Mouse (Mus musculus) mouse embryonic stem cell (cell line): ENCODE measurements at regions not wholly inside any gene's neighbourhood (a gene's known extent, or its start where the extent isn't known, plus 50 kb on each side); places are given as distances from the start of the nearest gene placed in this dataset.

Source experiments
- in situ Hi-C, 2 experiments: fragments of 300-500 bp; cut with MboI; formaldehyde crosslinking; loops; 1 replicate in 1 of 2; 3 replicates in 1 of 2; pipeline ENCODE4 v1.14.3; 2019 to 2020; ENCODE audit warnings: low sequenced_read_pairs in 2 of 2, low pct_unique_long_range_greater_than_20kb in 1 of 2, mixed read lengths in 1 of 2; ENCODE audit not compliant: unreplicated experiment in 1 of 2

- in situ Hi-C loops, result no loop called here
These were observed 82.0 kb downstream of the Cth start for GRCm38 (mm10) chr3:157842872-157843271.

- in situ Hi-C loops, result no loop called here
These were observed 83.6 kb downstream of the Cth start for GRCm38 (mm10) chr3:157841164-157841719.

GRCm38 (mm10) chr3:157804307-157804706 is 120.6 kb downstream of the Cth start:
- in situ Hi-C loops, result no loop called here

- in situ Hi-C loops, result no loop called here
These were observed 121.5 kb downstream of the Cth start for GRCm38 (mm10) chr3:157803356-157803755.

DNA sequence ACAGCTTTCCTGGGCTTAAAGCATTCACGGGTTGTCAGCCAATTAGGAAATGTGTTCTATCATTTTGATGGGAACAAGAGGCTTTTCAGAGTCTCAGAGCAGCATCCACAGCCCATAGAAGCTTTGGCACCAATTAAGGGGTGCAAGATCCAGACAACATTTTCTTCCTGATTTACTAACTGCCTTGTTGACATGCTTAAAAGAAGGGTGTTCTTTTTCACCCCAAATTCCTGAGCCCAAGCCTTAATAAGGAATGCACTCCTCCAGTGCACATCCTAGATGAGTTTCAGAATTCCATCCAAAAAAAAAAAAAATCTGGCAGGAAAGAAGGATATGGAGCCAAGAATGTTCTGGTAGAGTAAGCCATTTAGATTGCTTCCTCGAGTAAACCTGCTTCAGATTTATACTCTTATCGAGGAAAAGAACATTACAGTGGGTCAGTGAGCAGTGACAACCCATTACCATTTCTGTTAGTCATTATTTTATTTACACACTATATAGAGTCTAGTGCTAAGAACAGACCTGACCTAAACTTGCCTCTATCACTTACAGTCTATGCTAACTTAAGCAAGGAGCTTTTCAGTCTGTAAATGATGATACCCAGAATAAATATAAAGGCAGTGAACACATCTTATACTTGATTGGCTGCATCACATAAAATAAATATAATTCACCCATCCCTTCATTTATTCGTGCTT is 137.2 kb downstream of the Cth start:
- in situ Hi-C loops, result no loop called here

- in situ Hi-C loops, result no loop called here
These were observed 143.8 kb downstream of the Cth start for GRCm38 (mm10) chr3:157781071-157781470.

DNA sequence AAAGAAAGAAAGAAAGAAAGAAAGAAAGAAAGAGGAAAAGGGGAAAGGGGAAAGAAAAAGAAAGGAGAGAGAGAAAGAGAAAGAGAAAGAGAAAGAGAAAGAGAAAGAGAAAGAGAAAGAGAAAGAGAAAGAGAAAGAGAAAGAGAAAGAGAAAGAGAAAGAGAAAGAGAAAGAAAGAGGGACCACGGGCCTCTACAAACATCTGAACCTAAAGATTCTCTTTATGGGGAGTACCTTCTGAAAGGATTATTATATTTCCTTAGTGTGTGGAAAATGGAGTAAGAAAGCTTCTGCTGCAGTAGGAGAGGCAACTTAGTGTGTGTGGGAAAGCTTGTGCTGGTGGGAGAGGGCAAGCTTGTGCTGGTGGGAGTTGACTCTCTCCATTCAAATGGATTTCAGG is 147.1 kb downstream of the Cth start:
- in situ Hi-C loops, result no loop called here

- in situ Hi-C loops, result no loop called here
These were observed 161.2 kb downstream of the Cth start for GRCm38 (mm10) chr3:157763487-157764199.

DNA sequence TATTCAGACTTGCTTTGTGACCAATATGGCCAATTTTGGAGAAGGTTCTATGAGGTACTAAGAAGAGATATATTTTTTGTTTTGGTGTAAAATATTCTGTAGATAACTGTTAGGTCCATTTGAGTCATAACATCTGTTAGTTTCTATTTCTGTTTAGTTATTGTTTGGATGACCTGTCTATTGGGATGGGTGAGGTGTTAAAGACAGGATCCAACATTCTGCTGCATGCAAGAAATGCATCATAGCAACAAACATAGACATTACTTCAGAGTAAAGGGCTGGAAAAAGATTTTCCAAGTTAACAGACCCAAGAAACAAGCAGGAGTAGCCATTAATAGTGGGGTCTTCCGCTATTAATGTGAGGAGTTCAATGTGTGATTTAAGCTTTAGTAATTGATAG is 165.0 kb downstream of the Cth start:
- in situ Hi-C loops, result no loop called here

DNA sequence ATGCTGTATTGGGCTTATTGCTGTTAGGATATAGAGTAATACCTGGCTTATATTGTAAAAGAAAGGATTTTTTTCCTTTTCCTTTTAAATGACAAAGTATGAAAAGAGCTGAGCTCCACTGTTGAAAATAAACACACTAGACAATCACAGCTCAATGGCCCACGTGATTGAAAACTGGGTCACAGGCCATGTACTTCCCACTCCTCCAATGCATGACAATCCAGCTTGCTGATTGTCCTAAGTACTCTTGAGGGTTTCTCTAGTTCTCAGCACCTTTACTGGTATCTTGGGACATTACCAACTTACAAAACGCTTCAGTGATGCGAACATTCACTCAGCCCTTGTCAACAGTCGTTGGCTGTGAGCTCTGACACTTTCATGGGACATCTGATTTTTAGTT is 170.1 kb downstream of the Cth start:
- in situ Hi-C loops, result no loop called here

DNA sequence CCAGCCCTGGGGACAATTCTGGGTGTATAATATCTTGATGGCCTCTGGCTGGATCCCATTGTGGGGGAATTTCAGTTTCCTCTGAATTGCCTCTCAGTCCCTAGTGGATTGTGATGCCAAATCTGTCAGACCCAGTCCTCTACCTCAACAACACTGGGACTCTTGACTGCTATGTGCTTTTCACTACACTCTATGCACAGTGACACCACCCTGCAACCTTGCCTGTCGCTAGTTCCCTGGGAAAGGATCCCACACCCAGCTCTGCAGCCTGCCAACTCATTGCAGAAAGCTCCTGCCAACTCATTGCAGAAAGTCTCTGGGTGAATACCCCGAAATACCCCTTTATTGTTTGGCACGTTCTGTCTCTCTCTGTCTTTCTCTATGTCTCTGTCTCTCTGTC is 174.6 kb downstream of the Cth start:
- in situ Hi-C loops, result no loop called here

GRCm38 (mm10) chr3:157748395-157749037 is 176.4 kb downstream of the Cth start:
- in situ Hi-C loops, result no loop called here

DNA sequence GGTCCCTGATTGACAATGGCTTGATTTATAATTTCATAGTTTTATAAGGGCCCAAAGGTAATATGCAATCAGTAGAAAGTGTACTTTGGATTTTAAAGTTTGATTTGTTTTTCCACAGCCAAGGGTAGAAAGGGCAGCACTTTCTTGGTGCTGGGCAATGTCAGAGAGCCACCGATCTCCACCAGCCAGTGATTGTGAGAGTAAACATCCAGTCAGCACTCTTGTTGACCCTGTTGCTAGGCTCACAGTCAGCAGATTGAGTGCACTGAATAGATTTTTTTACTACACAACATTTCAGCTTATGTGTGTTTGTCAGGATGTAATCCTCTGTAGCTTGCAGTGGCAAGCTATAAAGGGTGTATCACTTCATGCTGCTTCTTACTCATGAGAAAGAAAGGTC is 176.3 kb downstream of the Ptger3 start:
- in situ Hi-C loops, result no loop called here

GRCm38 (mm10) chr3:157739628-157740294 is 173.1 kb downstream of the Ptger3 start:
- in situ Hi-C loops, result no loop called here

- in situ Hi-C loops, result no loop called here
These were observed 165.6 kb downstream of the Ptger3 start for GRCm38 (mm10) chr3:157732136-157732940.

DNA sequence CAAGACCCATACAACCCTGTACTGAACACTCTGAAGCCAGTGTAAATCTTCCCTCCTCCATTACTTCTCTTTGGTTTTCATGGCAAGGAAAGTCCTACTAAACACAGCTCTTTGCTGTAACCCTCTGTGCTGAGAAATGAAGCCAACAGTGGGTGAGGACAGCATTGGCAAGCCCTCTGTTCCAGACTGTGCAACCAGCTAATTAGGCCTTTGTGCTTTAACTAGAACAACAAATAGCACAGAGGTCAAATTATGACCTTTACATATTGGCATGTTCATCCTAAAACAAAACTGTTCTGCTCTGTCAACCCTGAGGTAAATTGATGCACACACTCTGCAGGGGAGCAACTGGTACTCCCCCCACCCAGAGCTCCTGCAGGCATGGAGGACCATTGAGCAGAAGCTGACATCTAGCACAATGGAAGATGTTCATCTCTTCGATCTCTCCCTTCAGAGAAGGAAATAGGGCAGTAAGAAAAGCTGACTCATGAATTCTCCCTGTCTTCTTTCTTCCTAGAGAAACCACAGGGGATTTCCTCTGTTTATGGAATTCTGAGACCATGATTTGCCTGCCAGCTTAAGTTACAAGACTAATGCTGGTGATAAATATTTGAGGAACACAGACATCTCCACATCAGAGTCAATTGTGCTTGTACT is 163.1 kb downstream of the Ptger3 start:
- in situ Hi-C loops, result no loop called here

DNA sequence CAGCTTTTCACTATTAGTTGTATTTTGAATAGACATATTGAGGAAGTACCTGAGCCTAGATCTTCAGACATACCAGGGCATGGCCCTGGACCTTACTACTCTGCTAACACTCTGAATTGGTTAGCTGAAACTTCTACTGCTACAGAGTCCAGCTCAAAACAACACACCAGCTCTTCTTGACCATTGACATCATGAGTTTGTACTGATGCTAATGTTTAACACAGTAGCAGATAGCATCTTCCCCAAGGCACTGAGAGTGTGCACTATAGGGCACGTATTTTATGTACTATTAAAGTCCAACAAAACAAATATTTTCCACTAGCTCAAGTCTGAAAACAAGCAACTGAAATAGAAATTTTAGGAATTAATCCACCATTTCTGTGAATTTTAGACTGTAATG is 157.8 kb downstream of the Ptger3 start:
- in situ Hi-C loops, result loop anchor here in 1 of 2 experiments (25.0 kb wide), 1 partner anchor 162 kb away; the partner anchor contains the start of gene Ptger3

DNA sequence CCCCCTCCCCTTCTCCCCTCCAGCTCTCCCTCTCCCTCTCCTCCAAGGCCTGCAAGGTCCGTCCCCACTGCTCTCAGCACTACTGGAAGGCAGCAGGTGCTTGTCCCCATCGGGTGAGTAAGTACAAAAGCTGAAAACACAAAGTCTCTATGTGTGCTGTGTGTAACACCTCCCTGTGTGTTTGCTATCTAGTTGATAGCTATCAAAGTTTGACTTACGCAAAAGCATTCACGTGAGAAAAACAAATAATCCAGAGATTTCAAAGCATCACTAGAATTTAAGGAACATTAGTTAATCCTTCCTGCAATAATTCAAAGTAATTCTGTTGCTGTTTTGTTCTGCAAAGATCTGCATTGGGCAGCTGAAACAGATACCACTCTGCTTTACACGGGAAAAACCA is 156.5 kb downstream of the Ptger3 start:
- in situ Hi-C loops, result loop anchor here in 1 of 2 experiments (25.0 kb wide), 1 partner anchor 161 kb away; the partner anchor contains the start of gene Ptger3
